ENCODE assay signal across 27 mouse cellular contexts in genomic region chr13:58456547-58456946, GRCm38 (mm10). TPM values are rescaled to one million over a fixed set of nuclear protein-coding genes. Genes with fewer than 3 reads are reported as not detected.
DNase-seq lines count a peak whose midpoint lies in the region; ATAC-seq and TF ChIP-seq lines count a peak whose summit lies in the region.
"Had no signal": no experiment of that assay in that cellular context is flagged by ENCODE, and none has a peak within 500 bp of the region (broad histone marks: within the 10 kb centered on the region; RNA-seq: fewer than 3 reads in every experiment).

No protein-coding gene starts in this region.

- ATAC-seq in stomach, embryonic 16.5 days (ENCODE audit: insufficient read depth, low FRiP score): no peak
- ATAC-seq in erythroblast, adult 5-6 weeks (replicated peaks; ENCODE audit: low FRiP score, poor library complexity, severe bottlenecking): no peak
- ATAC-seq: forebrain, embryonic 13.5 days; hindbrain, embryonic 16.5 days; midbrain, embryonic 16.5 days had no signal

- H3K27me3 ChIP-seq in MEL (ENCODE audit: control insufficient read depth in 1 of 2, insufficient read depth in 2 of 2, low read length in 2 of 2): peaks cover 0 to 2% of the 10 kb centered on the region in 2 experiments; a peak in 3 of 4 replicates
- H3K27me3 ChIP-seq in stomach, embryonic 16.5 days (ENCODE audit: control insufficient read depth, insufficient read depth, low read length): 0 out of 2 replicates have a peak, but pooled peaks cover 10% of the 10 kb centered on the region

- no peak for TF ChIP-seq POLR2A in MEL (IDR thresholded peaks at IDR 0.05; ENCODE audit: control insufficient read depth in 1 of 2, insufficient read depth in 1 of 2, low read depth in 1 of 2, low read length in 2 of 2, poor library complexity in 1 of 2)

- intact Hi-C loops in gastrocnemius, adult 2 months (cut with DNase I): no loop called here

- no peaks in the 10 kb centered on the region for H3K36me3 ChIP-seq in MEL (ENCODE audit: control insufficient read depth in 1 of 2, insufficient read depth in 2 of 2, low read length in 2 of 2)
- H3K36me3 ChIP-seq in stomach, embryonic 16.5 days (ENCODE audit: control insufficient read depth, insufficient read depth, low read length): no peaks in the 10 kb centered on the region
- H3K36me3 ChIP-seq: embryonic facial prominence, embryonic 10.5 days; embryonic facial prominence, embryonic 15.5 days; hindbrain, embryonic 10.5 days; limb, embryonic 10.5 days; limb, embryonic 15.5 days had no signal

- no peaks in the 10 kb centered on the region for H3K9me3 ChIP-seq in MEL (replicated peaks; ENCODE audit: insufficient read depth, low read length)
- H3K9me3 ChIP-seq in stomach, embryonic 16.5 days (replicated peaks; ENCODE audit: control insufficient read depth, low read length): no peaks in the 10 kb centered on the region
- H3K9me3 ChIP-seq: embryonic facial prominence, embryonic 10.5 days; embryonic facial prominence, embryonic 15.5 days; forebrain, embryonic 13.5 days; hindbrain, embryonic 10.5 days; limb, embryonic 10.5 days; limb, embryonic 15.5 days had no signal

- H3K4me2 ChIP-seq in stomach, embryonic 16.5 days (ENCODE audit: low read depth, low read length): no peak overlapping the region
- H3K4me2 ChIP-seq: embryonic facial prominence, embryonic 15.5 days; forebrain, embryonic 13.5 days; limb, embryonic 15.5 days; lung, embryonic 14.5 days; midbrain, embryonic 11.5 days had no signal

- H3K4me3 ChIP-seq in MEL (ENCODE audit: control insufficient read depth in 1 of 2, insufficient read depth in 1 of 2, low read depth in 2 of 2, low read length in 2 of 2): peak overlapping the region; percentile 37 to 42
- no peak overlapping the region for H3K4me3 ChIP-seq in stomach, embryonic 16.5 days (replicated peaks; ENCODE audit: low read length)
- H3K4me3 ChIP-seq in gastrocnemius, adult 2 months: no peak overlapping the region
- H3K4me3 ChIP-seq: embryonic facial prominence, embryonic 10.5 days; embryonic facial prominence, embryonic 15.5 days; forebrain, embryonic 13.5 days; hindbrain, embryonic 10.5 days; limb, embryonic 10.5 days; limb, embryonic 15.5 days had no signal

- WGBS in stomach, embryonic 16.5 days: 51% methylated on average over 10 of the region's 10 CpGs

- TF ChIP-seq CTCF in MEL (IDR thresholded peaks at IDR 0.05 in 2 of 3, conservative IDR thresholded peaks at IDR 0.05 in 1 of 3; ENCODE audit: control insufficient read depth in 1 of 3, insufficient read depth in 1 of 3, low read depth in 2 of 3, low read length in 3 of 3, poor library complexity in 1 of 3, severe bottlenecking in 1 of 3): no peak
- TF ChIP-seq CTCF in gastrocnemius, adult 2 months (IDR thresholded peaks at IDR 0.05): no peak

- TF ChIP-seq RAD21 in MEL (IDR thresholded peaks at IDR 0.05; ENCODE audit: low read depth, low read length): no peak

- TF ChIP-seq EP300 in MEL (IDR thresholded peaks at IDR 0.05; ENCODE audit: low read depth in 1 of 2, low read length in 2 of 2): no peak

- no peak overlapping the region for H3K27ac ChIP-seq in MEL (ENCODE audit: control insufficient read depth, low read depth, low read length)
- peak overlapping the region; percentile 29; the same call in 1 of the 2 replicates for H3K27ac ChIP-seq in stomach, embryonic 16.5 days (ENCODE audit: low read length)
- H3K27ac ChIP-seq in gastrocnemius, adult 2 months: no peak overlapping the region
- H3K27ac ChIP-seq: embryonic facial prominence, embryonic 10.5 days; embryonic facial prominence, embryonic 15.5 days; forebrain, embryonic 13.5 days; hindbrain, embryonic 10.5 days; limb, embryonic 10.5 days; limb, embryonic 15.5 days; liver, embryonic 14.5 days had no signal

- peak; percentile 46 to 75 for DNase-seq in layer of hippocampus, adult 18-20 months (ENCODE audit: low spot score in 2 of 2)
- DNase-seq in layer of hippocampus, postnatal 10 days (ENCODE audit: low spot score in 2 of 2): no peak
- peak; percentile 29 for DNase-seq in MEL (ENCODE audit: low read depth, low spot score)
- peak; percentile 31 to 50 for DNase-seq in layer of hippocampus, adult 8-10 months (ENCODE audit: low spot score in 2 of 2)
- no peak for DNase-seq in gastrocnemius, adult 2 months
- DNase-seq: adrenal gland, postnatal 25 days; cerebellum, adult 18-20 months; cerebellum, postnatal 25 days; gastrocnemius, postnatal 14 days; heart, postnatal 14 days; kidney, adult 18-20 months; kidney, postnatal 36 days; lung, embryonic 14.5 days; right cerebral cortex, adult 18-20 months; thymus, postnatal 4 days had no signal

- peak overlapping the region; percentile 34; the same call in 1 of the 2 replicates for H3K9ac ChIP-seq in MEL (ENCODE audit: control insufficient read depth, low read depth, low read length, poor library complexity, severe bottlenecking)
- H3K9ac ChIP-seq in stomach, embryonic 16.5 days (ENCODE audit: low read length): no peak overlapping the region
- H3K9ac ChIP-seq: embryonic facial prominence, embryonic 15.5 days; forebrain, embryonic 13.5 days; limb, embryonic 15.5 days; liver, embryonic 14.5 days; lung, embryonic 14.5 days had no signal

- no peaks in the 10 kb centered on the region for H3K79me2 ChIP-seq in MEL (ENCODE audit: control insufficient read depth, insufficient read depth, low read length, poor library complexity)

- H3K4me1 ChIP-seq in MEL (ENCODE audit: control insufficient read depth in 1 of 2, insufficient read depth in 2 of 2, low read length in 2 of 2): no peaks in the 10 kb centered on the region
- 0 out of 2 replicates have a peak, but pooled peaks cover 4% of the 10 kb centered on the region for H3K4me1 ChIP-seq in stomach, embryonic 16.5 days (ENCODE audit: control insufficient read depth, insufficient read depth, low read length)

TF ChIP-seq in MEL, 35 proteins besides CTCF, POLR2A, EP300 and RAD21:
- TF ChIP-seq GABPA (IDR thresholded peaks at IDR 0.05; ENCODE audit: low read depth, low read length) (no peak), GATA1 (IDR thresholded peaks at IDR 0.05; ENCODE audit: low read depth, low read length) (no peak), TBP (IDR thresholded peaks at IDR 0.05; ENCODE audit: low read depth, low read length) (no peak), MAZ (IDR thresholded peaks at IDR 0.05; ENCODE audit: low read depth, low read length) (no peak), HCFC1 (IDR thresholded peaks at IDR 0.05; ENCODE audit: low read depth, low read length) (no peak), ZNF384 (IDR thresholded peaks at IDR 0.05; ENCODE audit: low read depth, low read length) (no peak), RCOR1 (IDR thresholded peaks at IDR 0.05; ENCODE audit: low read depth, low read length) (no peak), NRF1 (IDR thresholded peaks at IDR 0.05; ENCODE audit: insufficient read depth, low read depth, low read length, poor library complexity, severe bottlenecking) (no peak), USF1 (IDR thresholded peaks at IDR 0.05; ENCODE audit: low read depth, low read length) (no peak), NELFE (IDR thresholded peaks at IDR 0.05; ENCODE audit: low read depth, low read length) (no peak), MYB (IDR thresholded peaks at IDR 0.05; ENCODE audit: low read depth, low read length) (no peak), ELF1 (IDR thresholded peaks at IDR 0.05; ENCODE audit: low read depth, low read length) (no peak), USF2 (IDR thresholded peaks at IDR 0.05; ENCODE audit: borderline replicate concordance in 1 of 2, insufficient read depth in 1 of 2, low read depth in 1 of 2, low read length in 2 of 2) (no peak), MEF2A (IDR thresholded peaks at IDR 0.05; ENCODE audit: extremely low read depth, insufficient replicate concordance, low read depth, low read length, poor library complexity, severe bottlenecking) (no peak), KAT2A (conservative IDR thresholded peaks at IDR 0.05; ENCODE audit: low read depth, low read length) (no peak), BHLHE40 (IDR thresholded peaks at IDR 0.05; ENCODE audit: borderline replicate concordance, low read depth, low read length) (no peak), SMC3 (IDR thresholded peaks at IDR 0.05; ENCODE audit: low read depth, low read length) (no peak), E2F4 (IDR thresholded peaks at IDR 0.05; ENCODE audit: borderline replicate concordance, low read depth, low read length) (no peak), JUND (IDR thresholded peaks at IDR 0.05; ENCODE audit: low read depth, low read length) (no peak), MAX (IDR thresholded peaks at IDR 0.05; ENCODE audit: low read length) (no peak)
TF ChIP-seq in MEL: peak in this region for 0.

RNA-seq across cellular contexts. Expression of gene Hnrnpk, which starts 53.4 kb away (rescaled TPM):
- 100 to 1,000 TPM; 658 to 684 TPM for total RNA-seq in layer of hippocampus, adult 18-20 months (2021)
- 100 to 1,000 TPM; 758 to 769 TPM for total RNA-seq in layer of hippocampus, postnatal 10 days (2021)
- 542 and 594 TPM in 2 replicates for total RNA-seq in MEL (2012; rRNA removed)
- 1,000 to 10,000 TPM; 1,502 to 1,739 TPM for polyA plus RNA-seq in MEL (2012; ENCODE audit: insufficient read depth in 1 of 2, insufficient read length in 2 of 2, low read depth in 1 of 2, low replicate concordance in 2 of 2, missing spikeins in 1 of 2)
- total RNA-seq in layer of hippocampus, adult 8-10 months (2022): 100 to 1,000 TPM; 676 to 762 (median 708) TPM
- polyA plus RNA-seq in stomach, embryonic 16.5 days (2015; fragmentation: Nextera tagmentation; extraction: Ambion mirVana): 1,360 and 1,372 TPM in 2 replicates
- 100 to 1,000 TPM; 239 to 294 TPM for total RNA-seq in gastrocnemius, adult 2 months (2021)
- 213 and 264 TPM in 2 replicates for total RNA-seq in erythroblast, adult 5-6 weeks (2015; ENCODE audit: low replicate concordance)
- total RNA-seq in erythroblast, adult 5-6 weeks (2017; ENCODE audit: low replicate concordance): 500 and 598 TPM in 2 replicates

RNA-seq across cellular contexts. Expression of gene Rmi1, which starts 54.5 kb away (rescaled TPM):
- total RNA-seq in layer of hippocampus, adult 18-20 months (2021): 10 to 100 TPM; 15.4 to 16.6 TPM
- 10 to 100 TPM; 14.5 to 15.2 TPM for total RNA-seq in layer of hippocampus, postnatal 10 days (2021)
- total RNA-seq in MEL (2012; rRNA removed): 13.9 and 15.5 TPM in 2 replicates
- polyA plus RNA-seq in MEL (2012; ENCODE audit: insufficient read depth in 1 of 2, insufficient read length in 2 of 2, low read depth in 1 of 2, low replicate concordance in 2 of 2, missing spikeins in 1 of 2): 10 to 100 TPM in 1 of 2 experiments, not detected in 1; 21.4 TPM
- 10 to 100 TPM; 17.0 to 20.7 (median 18.1) TPM for total RNA-seq in layer of hippocampus, adult 8-10 months (2022)
- polyA plus RNA-seq in stomach, embryonic 16.5 days (2015; fragmentation: Nextera tagmentation; extraction: Ambion mirVana): 22.2 and 25.1 TPM in 2 replicates
- 1 to 10 TPM; 6.2 to 7.6 TPM for total RNA-seq in gastrocnemius, adult 2 months (2021)
- total RNA-seq in erythroblast, adult 5-6 weeks (2015; ENCODE audit: low replicate concordance): 12.7 and 15.8 TPM in 2 replicates
- total RNA-seq in erythroblast, adult 5-6 weeks (2017; ENCODE audit: low replicate concordance): 10.2 and 10.5 TPM in 2 replicates

Comparison
In these comparisons a context has a peak if more than half of its experiments do, and no peak if none do; other contexts are left out.
1. DNase-seq: peak in layer of hippocampus, adult 18-20 months (2 of 2), MEL (single experiment) and layer of hippocampus, adult 8-10 months (2 of 2); none in layer of hippocampus, postnatal 10 days (0 of 2) and gastrocnemius, adult 2 months (single experiment).
2. H3K4me3 ChIP-seq: peak in MEL (2 of 2); none in stomach, embryonic 16.5 days (single experiment) and gastrocnemius, adult 2 months (single experiment).